Mouse (Mus musculus): ENCODE data around the gene Abce1. TPM values are rescaled to one million over a fixed set of nuclear protein-coding genes. Genes with fewer than 3 reads are reported as not detected.

Abce1 gene
- total RNA-seq, 1 experiment = 168 TPM

- in situ Hi-C loops (cut with MboI; ENCODE audit: low sequenced_read_pairs in 2 of 2, unreplicated experiment in 2 of 2) = no loop called here
- Histone ChIP-seq H3K4me3 (ENCODE audit: insufficient read depth in 1 of 2, low read depth in 1 of 2, low read length in 2 of 2, poor library complexity in 1 of 2, severe bottlenecking in 1 of 2) (no peak overlapping the region), H3K27ac (ENCODE audit: insufficient read depth, low read depth, low read length, poor library complexity, severe bottlenecking) (no peak overlapping the region), H3K4me1 (ENCODE audit: control insufficient read depth in 2 of 2, insufficient read depth in 2 of 2, low read length in 2 of 2, poor library complexity in 1 of 2) (0 out of 4 replicates have a peak, but pooled peaks cover 0 to 2% of the 10 kb centered on the region in 2 experiments), H3K9ac (ENCODE audit: insufficient read depth, low read depth, low read length, poor library complexity, severe bottlenecking) (no peak overlapping the region), H3K9me3 (ENCODE audit: control insufficient read depth, insufficient read depth, low read depth, low read length) (no peaks in the 10 kb centered on the region), H3K36me3 (ENCODE audit: control insufficient read depth, insufficient read depth, low read length, poor library complexity, severe bottlenecking) (peaks cover 2% of the 10 kb centered on the region; the same call in 1 of the 2 replicates)
- no peak for DNase-seq (ENCODE audit: low read depth, low spot score)
- no peak for TF ChIP-seq MAFK (IDR thresholded peaks at IDR 0.05; ENCODE audit: insufficient read depth, low read depth, low read length)
- TF ChIP-seq HCFC1 (IDR thresholded peaks at IDR 0.05; ENCODE audit: borderline replicate concordance, insufficient read depth, low read length) = no peak
- no peak for TF ChIP-seq CHD2 (IDR thresholded peaks at IDR 0.05; ENCODE audit: low read depth, low read length)
- no peak for TF ChIP-seq ZNF384 (IDR thresholded peaks at IDR 0.05; ENCODE audit: low read depth, low read length)
- no peak for TF ChIP-seq ZC3H11A (IDR thresholded peaks at IDR 0.05; ENCODE audit: borderline replicate concordance, low read depth, low read length)
Measured at GRCm38 (mm10) chr8:79653736-79654135, 57.8 kb downstream of the Abce1 start.

DNA sequence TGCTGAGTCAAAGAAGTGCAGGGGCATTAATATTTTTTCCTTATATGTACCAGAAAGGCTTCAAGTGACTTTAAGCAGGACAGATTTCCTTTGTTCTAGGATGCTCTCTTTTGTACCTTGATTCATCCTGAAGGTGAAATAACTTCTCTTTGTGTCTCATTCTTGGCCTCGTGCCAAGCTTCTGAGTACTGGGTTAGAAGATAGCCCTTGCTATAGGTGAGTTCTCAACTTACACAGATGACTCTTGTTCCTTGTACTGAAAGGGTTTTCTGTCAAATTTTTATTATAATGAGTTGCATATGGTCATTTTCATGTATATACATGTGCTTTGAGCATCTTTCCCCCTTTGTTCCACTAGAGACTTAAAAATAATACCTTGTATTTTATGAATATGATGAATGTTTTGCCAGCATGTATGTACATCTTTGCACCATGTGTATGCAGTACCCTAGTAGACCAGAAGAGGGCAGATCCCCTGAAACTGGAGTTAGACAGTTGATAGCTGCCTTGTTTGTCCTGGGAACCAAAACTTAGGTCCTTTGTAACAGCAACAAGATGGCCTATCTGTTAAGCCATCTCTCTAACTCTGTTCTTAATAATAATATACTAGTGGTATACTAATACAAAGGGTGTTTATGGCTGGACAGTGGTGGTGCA, 61.3 kb downstream of the Abce1 start:
- TF ChIP-seq ZC3H11A (IDR thresholded peaks at IDR 0.05; ENCODE audit: borderline replicate concordance, low read depth, low read length) = no peak
- no peak for TF ChIP-seq CHD2 (IDR thresholded peaks at IDR 0.05; ENCODE audit: low read depth, low read length)
- no peak for TF ChIP-seq MAFK (IDR thresholded peaks at IDR 0.05; ENCODE audit: insufficient read depth, low read depth, low read length)
- TF ChIP-seq ZNF384 (IDR thresholded peaks at IDR 0.05; ENCODE audit: low read depth, low read length) = no peak
- no peak for TF ChIP-seq HCFC1 (IDR thresholded peaks at IDR 0.05; ENCODE audit: borderline replicate concordance, insufficient read depth, low read length)
- no peak overlapping the region for H3K4me3 ChIP-seq (ENCODE audit: insufficient read depth in 1 of 2, low read depth in 1 of 2, low read length in 2 of 2, poor library complexity in 1 of 2, severe bottlenecking in 1 of 2)
- H3K9ac ChIP-seq (ENCODE audit: insufficient read depth, low read depth, low read length, poor library complexity, severe bottlenecking) = no peak overlapping the region
- H3K9me3 ChIP-seq (ENCODE audit: control insufficient read depth, insufficient read depth, low read depth, low read length) = no peaks in the 10 kb centered on the region
- in situ Hi-C loops (cut with MboI; ENCODE audit: low sequenced_read_pairs in 2 of 2, unreplicated experiment in 2 of 2) = no loop called here
- 0 out of 4 replicates have a peak, but pooled peaks cover 0 to 2% of the 10 kb centered on the region in 2 experiments for H3K4me1 ChIP-seq (ENCODE audit: control insufficient read depth in 2 of 2, insufficient read depth in 2 of 2, low read length in 2 of 2, poor library complexity in 1 of 2)
- H3K36me3 ChIP-seq (ENCODE audit: control insufficient read depth, insufficient read depth, low read length, poor library complexity, severe bottlenecking) = peaks cover 4% of the 10 kb centered on the region; the same call in 1 of the 2 replicates
- peak; percentile 56 for DNase-seq (ENCODE audit: low read depth, low spot score)
- no peak overlapping the region for H3K27ac ChIP-seq (ENCODE audit: insufficient read depth, low read depth, low read length, poor library complexity, severe bottlenecking)

DNA sequence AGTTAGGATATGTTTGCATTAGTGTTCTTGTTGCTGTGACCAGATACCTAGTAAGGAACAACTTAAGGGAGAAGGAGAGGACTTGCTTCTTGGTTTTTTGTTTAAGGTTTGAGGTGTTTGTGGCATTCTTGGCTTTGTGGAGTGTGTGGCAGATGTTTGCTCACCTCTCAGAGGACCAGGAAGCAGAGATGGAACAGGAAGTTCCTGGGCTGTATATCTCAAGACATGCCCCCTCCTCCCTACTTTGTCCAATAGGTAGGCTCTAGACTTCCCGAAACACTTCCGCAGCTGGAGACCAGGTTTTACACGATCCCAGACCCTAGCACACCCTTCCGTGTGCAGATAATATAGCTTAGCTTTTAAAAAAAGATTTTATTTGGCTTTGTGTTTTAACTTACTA, 62.0 kb downstream of the Abce1 start:
- Histone ChIP-seq H3K4me3 (ENCODE audit: insufficient read depth in 1 of 2, low read depth in 1 of 2, low read length in 2 of 2, poor library complexity in 1 of 2, severe bottlenecking in 1 of 2) (no peak overlapping the region), H3K9me3 (ENCODE audit: control insufficient read depth, insufficient read depth, low read depth, low read length) (no peaks in the 10 kb centered on the region), H3K9ac (ENCODE audit: insufficient read depth, low read depth, low read length, poor library complexity, severe bottlenecking) (no peak overlapping the region), H3K4me1 (ENCODE audit: control insufficient read depth in 2 of 2, insufficient read depth in 2 of 2, low read length in 2 of 2, poor library complexity in 1 of 2) (0 out of 4 replicates have a peak, but pooled peaks cover 0 to 2% of the 10 kb centered on the region in 2 experiments), H3K36me3 (ENCODE audit: control insufficient read depth, insufficient read depth, low read length, poor library complexity, severe bottlenecking) (peaks cover 4% of the 10 kb centered on the region; the same call in 1 of the 2 replicates), H3K27ac (ENCODE audit: insufficient read depth, low read depth, low read length, poor library complexity, severe bottlenecking) (no peak overlapping the region)
- DNase-seq (ENCODE audit: low read depth, low spot score) = no peak
- no peak for TF ChIP-seq CHD2 (IDR thresholded peaks at IDR 0.05; ENCODE audit: low read depth, low read length)
- no peak for TF ChIP-seq MAFK (IDR thresholded peaks at IDR 0.05; ENCODE audit: insufficient read depth, low read depth, low read length)
- no peak for TF ChIP-seq ZC3H11A (IDR thresholded peaks at IDR 0.05; ENCODE audit: borderline replicate concordance, low read depth, low read length)
- TF ChIP-seq HCFC1 (IDR thresholded peaks at IDR 0.05; ENCODE audit: borderline replicate concordance, insufficient read depth, low read length) = no peak
- TF ChIP-seq ZNF384 (IDR thresholded peaks at IDR 0.05; ENCODE audit: low read depth, low read length) = no peak
- in situ Hi-C loops (cut with MboI; ENCODE audit: low sequenced_read_pairs in 2 of 2, unreplicated experiment in 2 of 2) = no loop called here

DNA sequence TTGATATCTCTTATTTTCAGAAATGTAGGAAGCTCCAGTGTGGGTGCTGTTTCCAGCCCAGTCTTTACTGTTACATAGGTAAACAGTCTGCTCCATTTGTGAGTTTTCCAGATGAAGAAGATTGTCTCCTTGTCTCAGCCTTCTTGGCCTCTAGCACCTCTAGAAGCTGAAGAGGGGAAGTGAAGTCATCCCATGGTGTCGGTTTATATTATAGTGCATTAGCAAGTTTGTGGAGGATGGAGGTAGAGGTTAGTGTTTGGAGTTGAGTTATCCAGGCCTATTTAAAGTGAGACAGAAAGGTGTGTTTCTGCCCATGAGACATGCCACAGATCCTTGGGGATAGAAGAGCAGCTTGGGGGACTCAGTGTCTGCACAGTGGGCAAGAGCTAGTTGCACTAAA, 70.4 kb downstream of the Abce1 start:
- peak overlapping the region; percentile 52 to 81; a peak in 3 of 4 replicates for H3K4me3 ChIP-seq (ENCODE audit: insufficient read depth in 1 of 2, low read depth in 1 of 2, low read length in 2 of 2, poor library complexity in 1 of 2, severe bottlenecking in 1 of 2)
- in situ Hi-C loops (cut with MboI; ENCODE audit: low sequenced_read_pairs in 2 of 2, unreplicated experiment in 2 of 2) = no loop called here
- H3K27ac ChIP-seq (ENCODE audit: insufficient read depth, low read depth, low read length, poor library complexity, severe bottlenecking) = no peak overlapping the region
- peaks cover 3 to 6% of the 10 kb centered on the region in 2 experiments for H3K4me1 ChIP-seq (ENCODE audit: control insufficient read depth in 2 of 2, insufficient read depth in 2 of 2, low read length in 2 of 2, poor library complexity in 1 of 2)
- no peak for TF ChIP-seq CHD2 (IDR thresholded peaks at IDR 0.05; ENCODE audit: low read depth, low read length)
- peak overlapping the region; percentile 47; the same call in 1 of the 2 replicates for H3K9ac ChIP-seq (ENCODE audit: insufficient read depth, low read depth, low read length, poor library complexity, severe bottlenecking)
- no peak for DNase-seq (ENCODE audit: low read depth, low spot score)
- H3K36me3 ChIP-seq (ENCODE audit: control insufficient read depth, insufficient read depth, low read length, poor library complexity, severe bottlenecking) = peaks cover 7% of the 10 kb centered on the region; the same call in 1 of the 2 replicates
- H3K9me3 ChIP-seq (ENCODE audit: control insufficient read depth, insufficient read depth, low read depth, low read length) = no peaks in the 10 kb centered on the region

All from ES-E14 (cell line).